Mouse (Mus musculus) thymus, adult 2 months (tissue): ENCODE results near the gene Gbp4. TPM values are rescaled to one million over a fixed set of nuclear protein-coding genes. Genes with fewer than 3 reads are reported as not detected.
"Not testable (repeated sequence)": the region's sequence is repeated elsewhere in the genome, so short reads cannot be mapped to it uniquely, and the experiment has no call there.

Experiments
- DNase-seq: peaks from one replicate; pipeline ENCODE4 v3.0.0; 2021
- H3K27ac ChIP-seq: fragments of 200-500 bp; 2 replicates; pipeline ENCODE4 v1.5.1; 2012; ENCODE audit warnings: low read length, control low read depth; ENCODE audit not compliant: control insufficient read depth, insufficient read depth
- H3K27me3 ChIP-seq: fragments of 200-500 bp; 2 replicates; pipeline ENCODE4 v1.6.1; 2012; ENCODE audit warnings: mild to moderate bottlenecking, low read length, moderate library complexity, mixed read lengths; ENCODE audit not compliant: control insufficient read depth, insufficient read depth
- H3K36me3 ChIP-seq: fragments of 200-500 bp; 2 replicates; pipeline ENCODE4 v1.6.1; 2012; ENCODE audit warnings: mild to moderate bottlenecking, low read length, moderate library complexity; ENCODE audit not compliant: control insufficient read depth, insufficient read depth
- H3K4me1 ChIP-seq: fragments of 200-500 bp; replicated peaks from 2 replicates; pipeline ENCODE4 v1.6.1; 2012; ENCODE audit warnings: low read length; ENCODE audit not compliant: control insufficient read depth, insufficient read depth
- H3K4me3 ChIP-seq: fragments of 200-500 bp; 2 replicates; pipeline ENCODE4 v1.5.1; 2012; ENCODE audit warnings: mild to moderate bottlenecking, low read length, control low read depth, moderate library complexity; ENCODE audit not compliant: control insufficient read depth, insufficient read depth
- CTCF ChIP-seq: fragments of 200-500 bp; IDR thresholded peaks from 2 replicates; pipeline ENCODE4 v1.5.1; 2012; ENCODE audit warnings: mild to moderate bottlenecking, control low read depth, low read length, moderate library complexity, borderline replicate concordance; ENCODE audit not compliant: control insufficient read depth, poor library complexity, insufficient read depth; ENCODE audit errors: extremely low read depth
- POLR2A ChIP-seq: fragments of 200-500 bp; IDR thresholded peaks from 2 replicates; pipeline ENCODE4 v1.6.1; 2012; ENCODE audit warnings: mild to moderate bottlenecking, low read length, control low read depth, moderate library complexity; ENCODE audit not compliant: control insufficient read depth, poor library complexity, insufficient read depth; ENCODE audit errors: extremely low read depth
- WGBS: fragments of 180-500 bp; shearing (Covaris S2); methylation state at CpG from one replicate; pipeline ENCODE4 v1.1.7; 2018; 5-methylcytosine and 5-hydroxymethylcytosine counted together
- polyA plus RNA-seq: library from polyadenylated mRNA; depleted of rRNA; stranded (reverse); fragments of >200 nt; gene quantifications from 2 replicates; pipeline ENCODE4 v1.2.3, GENCODE M21; 2012

The Gbp4 gene
- polyA plus RNA-seq, 1 experiment = 126 TPM

DNA sequence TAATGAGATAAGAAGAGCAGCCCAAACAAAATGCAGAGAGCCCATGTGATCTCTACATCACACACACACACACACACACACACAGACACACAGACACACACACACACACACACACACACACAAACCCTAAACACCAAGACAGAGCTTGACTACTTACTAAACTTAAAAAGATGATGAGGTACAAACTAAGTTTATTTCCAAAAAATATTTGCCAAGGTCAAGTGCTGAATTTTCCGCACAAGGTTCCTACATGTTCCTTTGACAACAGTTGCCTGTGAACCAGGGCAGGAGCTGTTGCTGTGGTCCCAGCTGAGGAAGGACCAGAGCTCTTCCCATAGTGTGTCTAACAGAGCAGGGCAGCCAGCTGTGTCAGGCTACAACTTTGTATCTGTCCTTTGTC is 480 bp downstream of the Gbp4 start:
- Histone ChIP-seq H3K27ac (peak overlapping the region; percentile 83), H3K36me3 (peaks cover 23% of the 10 kb centered on the region), H3K4me1 (peaks cover 15% of the 10 kb centered on the region), H3K27me3 (no peaks in the 10 kb centered on the region), H3K4me3 (peak overlapping the region; percentile 63)
- no peak for TF ChIP-seq POLR2A
- no peak for TF ChIP-seq CTCF
- 81% methylated on average over 1 of the region's 1 CpGs for WGBS
- DNase-seq = no peak

DNA sequence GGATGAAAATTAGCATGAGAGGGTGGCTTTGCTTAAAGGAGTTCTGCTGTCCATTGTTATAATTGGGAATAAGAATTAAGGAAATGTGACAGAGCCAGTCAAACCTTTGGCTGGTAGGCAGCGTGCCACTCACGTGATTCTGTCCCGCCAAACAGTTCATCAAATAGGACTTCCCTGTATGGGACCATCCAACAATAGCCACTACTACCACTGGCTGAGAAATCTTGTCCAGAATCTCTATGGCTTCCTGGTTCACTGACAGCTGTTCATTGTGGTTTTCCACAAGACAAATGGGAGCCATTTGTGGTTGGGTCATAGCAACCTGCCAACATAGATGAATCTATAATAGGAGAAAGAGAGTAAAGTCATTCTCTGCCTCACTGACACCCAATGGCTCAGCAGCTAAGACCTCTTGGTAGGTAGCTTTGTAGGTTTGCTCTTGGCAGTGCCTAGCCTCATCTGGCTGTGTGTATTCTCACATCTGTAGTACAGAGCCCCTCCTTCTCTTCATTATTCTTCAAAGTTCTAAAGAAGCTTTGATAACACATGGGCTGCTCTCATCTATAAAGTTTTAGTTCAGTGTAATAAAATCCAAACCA is 2.6 kb downstream of the Gbp4 start:
- H3K4me1 ChIP-seq, H3K4me3 ChIP-seq, DNase-seq, H3K27ac ChIP-seq, H3K27me3 ChIP-seq: not testable (repeated sequence)
- 59% methylated on average over 3 of the region's 3 CpGs for WGBS
- peaks cover 36% of the 10 kb centered on the region for H3K36me3 ChIP-seq

DNA sequence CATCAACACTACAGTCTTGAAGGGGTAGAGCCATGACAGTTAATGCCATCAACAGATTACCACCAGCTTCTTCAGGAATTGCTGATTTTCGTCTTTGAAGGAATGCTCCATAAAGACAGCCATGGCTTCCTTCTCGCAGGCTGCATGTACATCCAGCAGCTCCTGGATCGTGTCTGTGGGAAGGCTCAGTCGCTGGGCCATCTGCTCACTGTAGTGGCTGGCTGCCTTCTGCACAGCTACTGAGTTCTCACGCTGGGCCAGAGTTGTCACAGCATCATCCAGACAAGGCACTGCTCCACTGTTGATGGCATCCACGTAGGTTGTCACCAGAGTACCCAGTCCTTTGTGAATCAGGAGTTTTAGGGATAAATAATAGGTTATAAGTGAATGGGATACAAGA is 17.7 kb downstream of the Gbp4 start:
- not testable (repeated sequence) for H3K27ac ChIP-seq, H3K27me3 ChIP-seq, H3K4me1 ChIP-seq, DNase-seq, H3K4me3 ChIP-seq
- peaks cover 83% of the 10 kb centered on the region for H3K36me3 ChIP-seq
- WGBS = 96% methylated on average over 6 of the region's 6 CpGs

DNA sequence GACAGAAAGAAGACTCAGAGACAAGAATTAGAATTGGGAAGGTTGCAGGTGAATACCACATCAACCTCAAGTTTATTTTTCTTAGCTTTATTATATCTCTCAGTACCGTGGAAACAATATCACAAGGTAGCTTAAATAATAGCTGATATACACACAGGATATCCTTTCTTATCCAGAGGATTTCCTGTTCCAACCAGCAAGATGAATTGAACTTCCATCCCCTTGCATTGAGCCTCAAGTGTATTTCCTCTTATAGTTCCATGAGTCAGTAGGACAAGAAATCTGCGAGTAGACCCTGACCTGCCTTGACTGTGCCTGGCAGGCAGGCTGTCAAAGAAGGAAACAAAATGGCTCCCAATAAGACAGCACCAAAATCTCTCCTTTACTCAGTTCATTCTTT is 23.6 kb downstream of the Gbp4 start:
- TF ChIP-seq CTCF = no peak
- no peak for TF ChIP-seq POLR2A
- H3K36me3 ChIP-seq = peaks cover 41% of the 10 kb centered on the region
- peaks cover 6% of the 10 kb centered on the region for H3K4me1 ChIP-seq
- H3K4me3 ChIP-seq = no peak overlapping the region
- H3K27me3 ChIP-seq = no peaks in the 10 kb centered on the region
- no peak for DNase-seq
- 47% methylated on average over 2 of the region's 2 CpGs for WGBS
- no peak overlapping the region for H3K27ac ChIP-seq

DNA sequence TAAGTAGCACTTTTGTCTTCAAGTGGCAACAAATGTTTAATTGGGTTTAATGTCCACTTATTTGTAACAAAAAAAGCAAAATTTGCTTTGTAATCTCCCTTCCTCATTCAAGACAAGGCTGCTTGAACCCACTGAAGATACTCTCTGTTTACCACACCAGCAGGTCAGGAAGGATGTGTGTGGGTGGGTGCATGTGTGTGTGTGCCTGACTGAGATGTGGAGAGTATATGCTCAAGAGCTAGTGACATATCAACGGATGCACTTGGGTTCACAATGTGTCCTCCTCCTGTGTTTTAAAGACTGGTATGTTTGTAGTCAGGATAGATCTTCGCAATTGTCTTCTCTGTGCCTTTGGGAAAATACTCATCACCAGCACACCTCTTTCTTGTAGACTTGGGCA is 24.7 kb downstream of the Gbp4 start:
- no peak overlapping the region; the same call in 1 of the 2 replicates for H3K27ac ChIP-seq

DNA sequence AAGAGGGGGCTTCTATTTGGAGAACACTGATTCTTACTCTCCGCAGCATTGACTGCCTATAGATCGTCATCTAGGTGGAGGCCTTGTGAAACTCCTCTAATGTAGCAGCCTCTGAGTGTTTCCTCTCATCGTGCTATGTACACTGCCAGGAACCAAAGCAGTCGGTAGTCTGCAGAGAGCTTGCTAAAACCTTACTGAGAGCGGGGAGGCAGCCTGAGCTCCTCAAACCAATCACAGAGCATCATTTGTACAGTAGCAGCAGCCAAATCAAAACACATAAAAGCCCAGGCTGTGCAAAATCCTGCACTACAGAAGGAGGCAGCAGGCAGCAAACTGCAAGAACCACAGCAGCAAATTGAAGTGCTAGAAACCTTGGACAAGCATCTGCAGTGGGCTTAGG is 25.7 kb downstream of the Gbp4 start:
- TF ChIP-seq CTCF = no peak
- no peak for TF ChIP-seq POLR2A
- Histone ChIP-seq H3K4me1 (peaks cover 10% of the 10 kb centered on the region), H3K27me3 (no peaks in the 10 kb centered on the region), H3K27ac (peak overlapping the region; percentile 84), H3K4me3 (no peak overlapping the region), H3K36me3 (peaks cover 20% of the 10 kb centered on the region)
- DNase-seq = peak; percentile 22
- WGBS = 86% methylated on average over 5 of the region's 5 CpGs

More for the DNA sequence above, 24.7 kb downstream of the Gbp4 start:
- Histone ChIP-seq H3K4me3 (no peak overlapping the region), H3K4me1 (peaks cover 10% of the 10 kb centered on the region), H3K27me3 (no peaks in the 10 kb centered on the region), H3K36me3 (peaks cover 30% of the 10 kb centered on the region)
- 17% methylated on average over 2 of the region's 2 CpGs for WGBS
- no peak for TF ChIP-seq POLR2A
- TF ChIP-seq CTCF = no peak
- peak; percentile 58 for DNase-seq

DNA sequence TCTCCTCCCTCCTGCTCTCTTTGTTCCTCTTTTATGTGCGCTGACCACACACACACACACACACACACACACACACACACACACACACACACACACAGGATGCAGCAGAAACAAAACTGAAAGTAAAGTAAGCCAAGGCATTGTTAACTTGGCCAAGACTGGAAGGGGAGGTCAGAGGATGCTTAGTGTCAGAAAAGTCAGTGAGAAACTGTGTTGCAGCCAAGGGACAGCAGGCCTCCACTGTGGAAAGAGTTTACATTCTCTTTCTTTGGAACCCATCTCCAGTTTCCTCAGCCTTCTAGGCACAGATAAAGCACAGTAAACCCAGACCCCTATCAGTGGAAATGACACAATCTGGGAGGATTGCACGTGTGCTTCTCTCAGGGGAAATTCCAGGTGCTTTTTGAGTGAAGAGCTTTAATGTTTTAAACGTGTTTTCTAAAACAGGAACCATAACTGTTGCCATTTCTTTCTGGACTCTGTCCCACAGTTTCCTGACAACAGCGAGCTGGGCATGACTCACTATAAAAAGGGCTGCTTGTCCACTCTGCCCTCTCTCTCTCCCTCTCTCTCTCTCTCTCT is 29.0 kb downstream of the Gbp4 start:
- peak; percentile 66 for DNase-seq
- Histone ChIP-seq H3K4me1 (peaks cover 10% of the 10 kb centered on the region), H3K4me3 (peak overlapping the region; percentile 46), H3K27ac (peak overlapping the region; percentile 84)
- H3K36me3 ChIP-seq, H3K27me3 ChIP-seq: not testable (repeated sequence)
- 0% methylated on average over 4 of the region's 4 CpGs for WGBS

DNA sequence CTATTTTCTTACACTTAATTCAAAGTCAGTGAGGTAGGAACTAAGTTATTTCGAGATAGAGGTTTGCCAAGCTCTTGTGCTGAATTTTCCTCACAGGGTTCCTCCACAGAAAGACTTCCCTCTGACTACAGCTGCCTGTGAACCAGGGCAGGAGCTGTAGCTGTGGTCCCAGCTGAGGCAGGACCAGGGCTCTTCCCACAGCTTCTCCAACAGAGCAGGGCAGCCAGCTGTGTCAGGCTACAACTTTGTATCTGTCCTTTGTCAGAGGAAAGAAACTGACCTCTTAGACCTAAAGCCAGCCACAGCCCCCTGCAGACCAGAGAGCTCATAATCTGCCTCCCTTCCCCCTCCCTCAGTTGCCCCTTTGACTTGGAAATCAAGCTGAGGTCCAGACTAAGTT is 29.6 kb downstream of the Gbp4 start:
- DNase-seq = peak; percentile 20
- H3K27me3 ChIP-seq, H3K36me3 ChIP-seq: not testable (repeated sequence)
- Histone ChIP-seq H3K4me3 (peak overlapping the region; percentile 46), H3K27ac (peak overlapping the region; percentile 84), H3K4me1 (peaks cover 10% of the 10 kb centered on the region)
- 7% methylated on average over 1 of the region's 1 CpGs for WGBS

DNA sequence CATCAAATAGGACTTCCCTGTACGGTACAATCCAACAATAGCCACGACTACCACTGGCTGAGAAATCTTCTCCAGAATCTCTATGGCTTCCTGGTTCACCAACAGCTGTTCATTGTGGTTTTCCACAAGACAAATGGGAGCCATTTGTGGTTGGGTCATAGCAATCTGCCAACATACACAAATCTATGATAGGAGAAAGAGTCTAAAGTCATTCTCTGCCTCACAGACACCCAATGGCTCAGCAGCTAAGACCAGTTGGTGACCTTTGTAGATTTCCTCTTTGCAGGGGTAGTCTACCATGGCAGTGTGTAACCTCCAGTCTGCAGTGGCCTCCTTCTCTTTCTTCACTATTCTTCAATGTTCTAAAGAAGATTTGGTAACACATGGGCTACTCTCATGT is 33.7 kb downstream of the Gbp4 start:
- H3K4me3 ChIP-seq, H3K27ac ChIP-seq, H3K4me1 ChIP-seq, H3K27me3 ChIP-seq, DNase-seq: not testable (repeated sequence)
- peaks cover 15% of the 10 kb centered on the region for H3K36me3 ChIP-seq
- 2% methylated on average over 2 of the region's 2 CpGs for WGBS
